Mouse (Mus musculus) right cerebral cortex, postnatal 4 days (tissue): ENCODE results near the gene Gm5244.

Source experiments
- DNase-seq: peaks from one replicate; pipeline ENCODE4 v3.0.0-alpha.2; 2022

Gm5244 gene

DNA sequence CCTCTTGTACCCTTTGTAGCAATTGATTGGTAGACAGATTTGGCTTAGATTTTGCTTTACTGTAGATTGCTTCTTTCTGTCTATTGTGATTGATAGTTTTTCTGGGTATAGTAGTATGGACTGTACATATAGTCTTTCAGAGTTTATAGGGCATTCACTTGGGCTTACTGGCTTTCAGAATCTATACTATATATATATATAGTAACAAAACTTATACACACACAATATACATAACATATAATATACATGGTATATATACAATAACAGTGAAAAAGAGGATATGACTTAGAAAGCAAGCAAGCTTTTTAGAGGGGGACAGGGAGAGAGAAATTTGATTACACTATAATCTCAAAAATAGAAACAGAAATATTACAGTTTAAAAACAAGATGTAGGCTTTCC lies at the start of gene Gm5244:
Gene Gm5244, plus strand, starts transcription at position 301 of the 400 bp plus-strand sequence.
- no peak for DNase-seq

- DNase-seq = no peak
Observed at GRCm38 (mm10) chr19:12797071-12797470, 49.4 kb upstream of the Gm5244 start.

DNA sequence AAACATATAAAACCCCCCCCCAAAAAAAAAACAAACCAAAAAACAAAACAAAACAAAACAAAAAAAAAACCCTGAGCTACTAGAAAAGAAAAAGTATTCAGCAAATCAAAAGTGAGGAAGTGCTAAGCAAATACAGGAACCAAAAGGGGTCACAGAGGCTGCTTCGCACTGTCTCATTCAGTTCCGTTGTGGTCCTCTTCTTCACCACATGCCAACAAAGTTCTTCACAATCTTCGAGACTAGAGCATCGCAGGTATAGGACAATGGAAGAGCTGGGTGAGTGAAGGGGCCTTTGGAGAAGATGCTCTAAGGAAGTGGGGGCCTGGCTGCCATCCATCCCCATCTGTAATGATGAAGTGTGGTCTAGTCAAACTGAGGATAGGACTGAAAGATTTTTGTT lies 48.1 kb upstream of the Gm5244 start:
- no peak for DNase-seq

GRCm38 (mm10) chr19:12799081-12799480 lies 47.4 kb upstream of the Gm5244 start:
- no peak for DNase-seq

DNA sequence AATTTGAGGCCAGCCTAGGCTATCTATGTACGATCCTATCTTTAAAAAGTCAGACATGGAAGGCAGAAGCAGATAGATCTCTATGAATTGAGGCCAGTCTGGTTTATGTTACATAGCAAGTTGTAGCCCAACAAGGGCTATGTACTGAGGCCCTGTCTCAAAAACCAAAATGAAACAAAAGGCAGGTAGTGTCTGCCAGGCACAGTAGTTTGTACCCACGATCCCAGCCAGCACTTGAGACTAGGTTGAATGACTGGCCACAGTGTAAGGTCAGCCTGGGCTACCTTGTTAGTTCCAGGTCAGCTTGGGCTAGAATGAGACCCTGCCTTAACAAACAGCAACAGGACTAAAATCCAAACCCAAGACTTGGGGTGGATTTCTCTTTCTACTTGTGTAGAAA lies 45.9 kb upstream of the Gm5244 start:
- no peak for DNase-seq

GRCm38 (mm10) chr19:12801046-12801445 lies 45.4 kb upstream of the Gm5244 start:
- no peak for DNase-seq

DNA sequence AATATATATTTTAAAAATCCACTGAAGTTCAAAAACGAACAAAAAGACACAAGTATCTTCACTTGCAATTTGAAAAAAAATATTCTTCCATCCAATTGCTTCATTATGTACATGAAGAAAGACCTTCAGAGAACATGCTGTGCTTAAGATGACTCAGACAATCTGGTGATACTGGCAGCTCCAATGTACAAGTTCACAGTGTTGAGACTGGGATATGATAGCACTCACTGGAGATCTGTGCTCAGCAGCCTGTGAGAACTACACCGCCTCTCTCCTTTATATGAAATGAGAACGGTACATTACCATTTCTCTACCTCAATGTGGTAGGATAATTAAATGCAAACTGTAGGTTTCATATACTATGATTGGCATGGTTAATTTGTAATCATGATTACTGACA lies 43.7 kb upstream of the Gm5244 start:
- no peak for DNase-seq

GRCm38 (mm10) chr19:12804237-12804636 lies 42.2 kb upstream of the Gm5244 start:
- DNase-seq = no peak

- no peak for DNase-seq
Observed at GRCm38 (mm10) chr19:12805730-12806129, 40.8 kb upstream of the Gm5244 start.

GRCm38 (mm10) chr19:12806214-12806613 lies 40.3 kb upstream of the Gm5244 start:
- no peak for DNase-seq

DNA sequence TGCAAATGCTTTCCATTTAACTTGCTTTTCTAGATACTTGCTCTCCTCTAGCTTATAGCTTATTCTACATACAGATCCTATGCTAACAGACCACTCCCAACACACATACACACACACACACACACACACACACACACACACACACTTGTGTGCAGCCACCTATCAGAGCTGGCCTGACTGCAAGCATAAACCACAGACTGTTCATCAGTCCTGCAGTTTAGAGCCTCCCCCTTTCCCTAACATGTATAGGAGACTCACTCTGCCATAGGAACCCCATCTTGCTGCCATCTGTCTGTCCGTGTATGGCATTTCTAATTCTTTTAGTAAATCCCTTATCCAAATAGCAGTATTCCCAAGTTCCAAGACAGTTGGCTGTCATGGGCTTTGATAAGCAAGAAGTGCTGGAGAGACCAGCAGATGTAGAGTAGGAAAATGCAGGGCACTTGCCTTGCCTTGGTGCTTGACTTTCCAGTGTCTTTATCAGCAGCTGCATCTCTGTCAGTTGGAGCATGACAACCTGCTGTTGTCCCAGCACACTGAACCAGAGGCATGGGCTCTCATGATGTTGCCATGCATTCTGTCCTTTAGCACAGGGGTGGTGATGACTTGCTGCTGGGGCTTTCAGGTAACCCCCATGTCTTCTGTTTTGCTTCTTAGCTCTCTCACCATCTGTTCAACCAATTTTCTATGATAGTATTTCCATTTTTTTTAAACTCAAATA lies 33.7 kb upstream of the Gm5244 start:
- DNase-seq = no peak

GRCm38 (mm10) chr19:12813883-12814282 lies 32.6 kb upstream of the Gm5244 start:
- no peak for DNase-seq

GRCm38 (mm10) chr19:12818507-12818906 lies 28.0 kb upstream of the Gm5244 start:
- DNase-seq = no peak

- no peak for DNase-seq
Observed at GRCm38 (mm10) chr19:12820383-12820782, 26.1 kb upstream of the Gm5244 start.

DNA sequence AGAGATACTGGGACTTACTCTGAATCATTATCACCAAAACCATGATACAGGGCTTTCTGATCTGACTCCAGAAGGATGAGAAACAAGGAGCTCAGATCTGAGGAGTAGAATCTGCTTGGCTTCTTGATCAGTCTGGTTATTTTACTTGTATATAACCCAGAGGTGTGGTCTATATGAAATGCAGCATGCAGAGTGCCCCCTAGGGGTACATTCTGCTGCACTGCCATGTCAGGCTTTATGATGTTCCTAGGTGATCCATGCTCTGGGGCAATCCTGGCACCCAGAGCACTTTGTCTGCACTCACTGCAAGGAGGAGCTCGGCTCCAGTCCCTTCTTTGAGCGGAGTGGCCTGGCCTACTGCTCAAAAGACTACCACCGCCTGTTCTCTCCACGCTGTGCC lies 21.9 kb upstream of the Gm5244 start:
- no peak for DNase-seq

GRCm38 (mm10) chr19:12830823-12831430 lies 15.6 kb upstream of the Gm5244 start:
- DNase-seq = no peak

DNA sequence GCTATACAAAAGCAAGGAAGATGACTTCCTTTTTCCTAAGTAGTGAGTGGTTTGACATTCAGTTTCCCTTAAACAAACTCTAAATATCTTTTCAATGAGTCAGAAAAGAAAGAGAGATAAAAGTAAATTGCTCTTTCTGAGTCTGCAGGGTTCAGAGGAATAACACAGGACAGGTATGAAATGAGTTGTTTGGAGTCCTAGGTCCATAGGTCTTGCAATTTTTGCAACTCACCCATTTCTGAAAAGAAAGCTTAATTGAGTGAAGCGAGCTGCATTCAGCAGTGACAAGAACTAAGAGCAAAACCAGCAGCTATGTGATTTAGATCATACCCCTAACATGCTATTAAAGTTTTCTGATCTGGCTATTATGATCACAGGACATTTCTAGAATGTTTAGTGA lies 14.9 kb upstream of the Gm5244 start:
- no peak for DNase-seq

DNA sequence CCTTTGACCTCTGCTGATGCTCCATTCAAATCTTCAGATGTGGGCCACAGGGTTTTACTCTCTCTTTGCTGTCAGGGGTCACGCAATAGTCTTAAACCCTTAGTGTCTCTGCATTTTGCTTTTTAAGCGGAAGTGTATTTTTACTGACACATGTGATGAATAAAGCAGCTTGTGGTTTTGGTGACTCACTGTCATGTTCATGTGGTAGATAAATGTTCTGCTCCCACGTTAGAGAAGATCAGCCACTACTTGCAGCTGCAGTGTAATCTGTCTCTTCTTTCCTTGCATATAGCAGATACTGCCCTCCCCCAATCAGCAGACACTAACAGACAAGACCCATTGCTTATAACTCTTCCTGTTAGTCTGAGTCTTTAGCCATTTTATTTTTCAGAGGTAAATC lies 12.9 kb upstream of the Gm5244 start:
- no peak for DNase-seq

- no peak for DNase-seq
Observed at GRCm38 (mm10) chr19:12838507-12838906, 8.0 kb upstream of the Gm5244 start.

DNA sequence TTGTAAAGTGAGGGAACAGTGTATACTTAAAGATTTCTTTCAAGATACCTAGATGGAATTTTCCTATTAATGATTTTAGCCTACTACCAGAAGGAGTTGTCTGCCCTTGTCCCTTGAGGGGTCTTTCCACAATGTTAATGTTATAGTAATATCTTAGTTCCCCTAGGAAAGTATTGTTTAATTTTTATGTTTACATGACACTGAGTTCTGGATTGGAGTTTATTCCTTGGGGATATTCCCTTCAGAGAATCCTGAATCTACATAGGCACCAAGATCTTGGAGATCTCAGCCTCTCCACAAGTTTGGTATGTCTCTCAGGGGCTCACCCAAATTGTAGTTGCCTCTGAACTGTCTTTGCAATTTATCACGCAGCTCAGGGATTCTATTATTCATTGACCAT lies 10.5 kb downstream of the Gm5244 start, which contains the start of gene Olfr1444:
Gene Olfr1444, plus strand, starts transcription at position 301 of the 400 bp plus-strand sequence.
- DNase-seq = no peak

GRCm38 (mm10) chr19:12883555-12883954 lies 37.1 kb downstream of the Gm5244 start, which contains the start of gene Olfr1445:
TSS of gene Olfr1445 (plus strand) at chr19:12883855.
- no peak for DNase-seq

GRCm38 (mm10) chr19:12893424-12893823 lies 46.9 kb downstream of the Gm5244 start, which contains the start of gene Olfr1446:
TSS of gene Olfr1446 (minus strand) at chr19:12893524.
- no peak for DNase-seq
